Mouse (Mus musculus) neural tube, postnatal 0 days (tissue): ENCODE results near the gene Crabp2. TPM values are rescaled to one million over a fixed set of nuclear protein-coding genes. Genes with fewer than 3 reads are reported as not detected.

ENCODE experiments used
- polyA plus RNA-seq: library from polyadenylated mRNA; unstranded; fragments of >200 nt; fragmentation: Nextera tagmentation; extraction: Ambion mirVana; gene quantifications from 2 replicates; pipeline ENCODE4 v1.2.1, GENCODE M21; 2015

The Crabp2 gene
- polyA plus RNA-seq: 35.8 and 56.7 TPM in 2 replicates

DNA sequence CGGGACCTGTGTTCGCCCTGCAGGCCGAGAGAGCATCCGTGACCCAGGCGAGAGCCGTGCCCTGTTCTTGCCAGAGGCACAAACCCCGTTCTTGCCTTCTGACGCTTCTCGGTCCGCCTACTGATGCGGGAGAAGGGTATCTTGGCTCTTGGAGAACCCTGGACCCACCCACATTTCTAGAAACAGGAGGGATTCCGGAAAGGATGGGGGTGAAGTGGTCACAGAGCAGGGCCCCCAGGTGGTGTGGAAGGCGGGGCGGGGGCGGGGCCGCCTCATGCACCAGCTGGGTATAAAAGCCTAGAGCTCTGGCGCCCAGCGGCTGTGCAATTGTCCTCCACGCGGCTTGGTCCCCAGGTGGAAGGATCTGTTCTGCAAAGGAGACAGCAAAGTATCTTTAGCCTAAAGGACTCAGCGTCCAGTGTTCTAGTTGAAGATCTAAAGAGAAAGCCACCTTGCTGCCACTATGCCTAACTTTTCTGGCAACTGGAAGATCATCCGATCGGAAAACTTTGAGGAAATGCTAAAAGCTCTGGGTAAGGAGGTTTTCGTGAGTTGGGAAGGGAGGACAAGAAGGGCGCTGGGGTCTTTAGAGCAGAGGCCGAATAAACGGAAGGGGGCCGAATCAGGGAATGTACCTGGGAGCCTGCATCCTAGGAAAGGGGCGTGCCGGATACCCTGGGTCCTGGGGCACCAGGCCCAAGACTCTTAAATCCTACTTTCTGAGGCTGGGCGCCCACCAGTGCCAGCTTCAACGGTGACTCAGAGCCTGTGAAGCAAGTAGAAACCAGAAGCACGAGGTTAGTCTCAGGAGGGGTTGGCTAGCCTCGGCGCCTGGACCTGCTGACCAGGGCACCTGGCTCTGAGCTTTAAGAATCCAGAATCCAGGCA is at the start of gene Crabp2:
Gene Crabp2, plus strand, starts transcription at position 289 of the 888 bp plus-strand sequence.

DNA sequence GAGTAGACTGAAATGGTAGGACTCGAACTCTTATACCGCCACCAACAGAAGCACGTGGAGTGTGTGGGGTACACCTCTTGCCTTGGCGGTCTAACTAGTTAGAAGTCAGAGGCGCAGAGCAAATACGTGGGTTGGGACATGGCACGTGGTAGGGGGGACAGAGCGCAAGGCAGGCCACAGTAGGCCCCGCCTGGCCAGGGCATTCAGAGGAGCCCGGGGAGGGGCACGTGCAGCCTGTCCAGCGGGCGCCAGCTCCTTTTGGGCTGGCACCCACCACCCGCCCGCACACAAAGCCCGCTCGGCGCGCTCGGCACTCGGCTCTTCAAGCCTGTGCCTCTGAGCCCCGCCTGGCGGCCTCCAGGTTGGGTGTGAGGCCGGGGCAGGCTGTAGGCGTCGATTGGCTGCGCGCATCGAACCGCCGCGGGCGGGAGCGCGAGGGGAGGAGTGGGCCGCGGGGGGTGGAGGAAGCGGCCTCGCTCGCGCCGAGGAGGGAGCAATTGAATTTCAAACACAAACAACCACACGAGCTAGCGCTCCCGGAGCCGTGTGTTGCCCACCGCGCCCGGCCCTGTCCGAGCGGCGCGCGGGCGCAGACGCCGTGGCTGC is 42.5 kb upstream of the Crabp2 start, which contains the start of gene Hdgf:
Gene Hdgf, plus strand, starts transcription at position 442 of the 606 bp plus-strand sequence.

DNA sequence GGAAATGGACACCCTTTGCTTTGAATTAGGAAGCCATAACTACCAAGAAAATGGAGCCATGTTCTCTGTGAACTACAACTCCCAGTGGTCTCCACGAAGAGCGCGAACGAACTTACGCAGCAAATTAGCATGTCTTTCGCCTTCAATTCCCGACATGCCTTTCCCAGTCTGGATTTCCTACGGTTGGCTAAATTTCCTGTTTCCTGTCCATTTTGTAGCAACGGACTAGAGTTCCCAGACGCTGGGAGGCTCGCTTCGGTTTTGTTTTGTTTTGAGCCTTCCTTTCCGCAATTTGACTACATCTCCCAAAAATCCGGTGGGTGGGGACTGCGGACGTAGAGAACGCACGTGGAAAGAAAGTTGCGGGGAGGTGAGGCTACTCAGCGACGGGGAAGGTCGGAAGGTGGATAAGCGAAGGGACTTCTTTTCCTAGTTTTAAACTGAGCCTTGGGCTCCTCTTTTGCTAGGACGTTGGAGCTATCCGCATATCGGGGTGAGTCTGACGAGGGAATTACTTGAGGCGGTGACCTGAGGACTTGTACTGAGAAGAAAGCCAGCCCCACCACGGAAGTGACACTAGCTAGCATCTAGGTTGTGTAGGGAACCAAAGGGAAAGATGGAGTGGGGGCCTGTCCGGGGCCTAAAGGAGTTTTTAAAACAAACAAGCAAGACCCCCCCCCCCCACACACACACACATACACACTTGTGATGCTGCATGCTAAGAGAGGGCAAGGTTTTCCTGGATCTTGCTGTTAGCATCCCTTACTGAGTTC is 28.9 kb upstream of the Crabp2 start, which contains the start of gene Mrpl24:
Gene Mrpl24, plus strand, starts transcription at position 171 of the 773 bp plus-strand sequence.

DNA sequence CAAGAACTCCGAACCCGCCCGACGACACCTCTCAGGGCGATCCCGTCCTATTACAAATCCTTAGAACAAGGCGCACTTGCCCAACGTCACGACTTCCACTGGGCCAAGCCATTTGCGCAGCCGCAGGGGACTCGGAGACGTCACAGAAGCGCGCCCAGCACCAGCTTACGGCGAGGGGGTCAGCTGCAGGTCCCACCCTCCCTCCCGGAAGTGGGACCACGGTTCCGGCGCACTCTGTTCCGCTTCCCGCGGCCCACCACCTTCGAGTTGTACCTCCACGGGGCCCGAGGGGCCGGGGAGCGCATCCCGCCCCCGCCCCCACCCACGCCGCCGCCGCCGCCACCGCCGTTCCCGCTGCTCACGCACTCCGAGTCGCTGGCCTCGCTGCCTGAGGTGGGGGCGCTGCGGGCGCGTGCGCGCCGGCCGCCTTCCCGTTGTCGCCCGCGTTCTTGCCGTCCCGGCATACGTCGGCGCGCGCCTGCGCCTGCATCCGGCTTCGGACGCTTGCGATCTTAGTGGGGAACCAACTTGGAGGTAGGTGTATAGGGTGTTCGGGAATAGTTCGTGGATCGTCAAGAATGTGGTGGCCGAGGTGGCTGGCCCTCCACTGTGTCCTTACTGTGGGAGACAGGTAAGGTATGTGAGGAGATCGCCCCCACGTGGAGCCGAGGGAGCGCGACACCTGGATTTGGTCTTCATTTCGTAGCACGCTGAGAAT is 18.2 kb upstream of the Crabp2 start, which contains the start of the genes Isg20l2 and Rrnad1:
Gene Isg20l2, plus strand, starts transcription at position 237 of the 718 bp plus-strand sequence.
Gene Rrnad1, minus strand, starts transcription at position 640 of the 718 bp plus-strand sequence.

DNA sequence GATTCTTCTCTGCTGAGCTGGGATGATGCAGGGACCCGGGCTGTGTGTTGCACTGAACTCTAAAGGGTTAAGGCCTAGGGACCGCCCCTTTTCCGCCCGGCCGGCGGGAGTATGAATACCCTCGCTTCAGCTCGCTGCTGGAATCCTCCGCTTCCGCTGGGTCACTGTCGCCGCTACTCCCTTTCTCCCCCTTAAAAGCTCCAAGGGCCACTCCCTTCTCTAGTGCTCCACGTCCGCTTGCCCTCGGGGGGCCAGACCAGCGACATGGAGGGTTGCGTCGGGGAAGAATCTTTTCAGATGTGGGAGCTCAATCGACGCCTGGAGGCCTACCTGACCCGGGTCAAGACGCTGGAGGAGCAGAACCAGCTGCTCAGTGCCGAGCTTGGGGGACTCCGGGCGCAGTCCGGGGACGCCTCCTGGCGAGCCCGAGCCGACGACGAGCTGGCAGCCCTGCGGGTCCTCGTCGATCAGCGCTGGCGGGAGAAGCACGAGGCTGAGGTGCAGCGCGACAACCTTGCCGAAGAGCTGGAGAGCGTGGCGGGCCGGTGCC is 22.5 kb downstream of the Crabp2 start, which contains the start of gene Nes:
Gene Nes, plus strand, starts transcription at position 140 of the 550 bp plus-strand sequence.

DNA sequence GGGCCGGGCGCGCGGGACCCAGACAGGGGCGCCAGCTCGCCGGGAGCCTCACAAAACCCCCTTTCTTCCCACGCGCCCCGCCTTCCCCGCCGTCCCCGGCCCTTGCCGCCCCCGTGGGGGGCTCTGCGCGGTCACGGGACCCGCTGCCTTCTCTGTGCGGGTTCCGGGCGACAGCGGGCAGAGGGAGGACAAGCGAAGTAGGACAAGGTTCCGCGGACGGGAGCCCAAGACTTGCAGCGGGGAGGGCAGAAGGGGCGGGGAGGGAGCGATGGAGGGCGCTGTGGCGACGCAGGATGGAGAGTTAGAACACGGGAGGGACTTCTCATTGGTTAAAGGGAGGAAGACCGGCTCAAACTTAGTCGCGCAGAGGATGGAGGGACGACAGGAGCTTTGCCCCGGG is 51.7 kb downstream of the Crabp2 start, which contains the start of gene Bcan:
Gene Bcan, minus strand, starts transcription at position 50 of the 400 bp plus-strand sequence.

Other genes with a start within 250 kb of the Crabp2 start
- 1.4 TPM in 2 replicates for gene Lrrc71, start 200.0 kb upstream of the Crabp2 start, polyA plus RNA-seq
- 1.9 and 13.1 TPM in 2 replicates for gene Ntrk1, start 153.5 kb upstream of the Crabp2 start, polyA plus RNA-seq
- gene Insrr, start 151.7 kb upstream of the Crabp2 start, polyA plus RNA-seq: 0.19 and 0.23 TPM in 2 replicates
- 7.2 and 7.6 TPM in 2 replicates for gene Pear1, start 124.4 kb upstream of the Crabp2 start, polyA plus RNA-seq
- gene Sh2d2a, start 101.9 kb upstream of the Crabp2 start, polyA plus RNA-seq: not detected in 2 replicates
- gene Prcc, start 63.1 kb upstream of the Crabp2 start, polyA plus RNA-seq: 16.3 and 16.7 TPM in 2 replicates
- 126 and 131 TPM in 2 replicates for gene Hdgf, start 42.3 kb upstream of the Crabp2 start, polyA plus RNA-seq
- 49.6 and 51.7 TPM in 2 replicates for gene Mrpl24, start 29.2 kb upstream of the Crabp2 start, polyA plus RNA-seq
- gene Isg20l2, start 18.4 kb upstream of the Crabp2 start, polyA plus RNA-seq: 15.5 and 16.3 TPM in 2 replicates
- 14.0 and 18.9 TPM in 2 replicates for gene Rrnad1, start 17.9 kb upstream of the Crabp2 start, polyA plus RNA-seq
- 9.6 and 10.4 TPM in 2 replicates for gene Nes, start 22.4 kb downstream of the Crabp2 start, polyA plus RNA-seq
- 283 and 338 TPM in 2 replicates for gene Bcan, start 51.6 kb downstream of the Crabp2 start, polyA plus RNA-seq
- 0.79 and 0.92 TPM in 2 replicates for gene Hapln2, start 78.9 kb downstream of the Crabp2 start, polyA plus RNA-seq
- gene Gpatch4, start 94.4 kb downstream of the Crabp2 start, polyA plus RNA-seq: 29.4 and 33.1 TPM in 2 replicates
- 166 TPM in 2 replicates for gene Naxe, start 109.8 kb downstream of the Crabp2 start, polyA plus RNA-seq
- not detected in 2 replicates for gene Ttc24, start 129.6 kb downstream of the Crabp2 start, polyA plus RNA-seq
- 1.1 and 1.7 TPM in 2 replicates for gene Iqgap3, start 133.3 kb downstream of the Crabp2 start, polyA plus RNA-seq
- gene Mef2d, start 193.7 kb downstream of the Crabp2 start, polyA plus RNA-seq: 14.9 and 18.3 TPM in 2 replicates